ENCODE assay signal across 8 mouse cellular contexts in genomic region chr4:141069731-141070130, GRCm38 (mm10). TPM values are rescaled to one million over a fixed set of nuclear protein-coding genes. Genes with fewer than 3 reads are reported as not detected.
DNase-seq lines count a peak whose midpoint lies in the region; ATAC-seq and TF ChIP-seq lines count a peak whose summit lies in the region.

No protein-coding gene starts in this region.

- H3K9ac ChIP-seq in intestine, embryonic 14.5 days (ENCODE audit: low read length), result no peak overlapping the region
- no peak overlapping the region for H3K9ac ChIP-seq in intestine, embryonic 16.5 days (ENCODE audit: low read depth, low read length)
- H3K9ac ChIP-seq in heart, postnatal 0 days (replicated peaks; ENCODE audit: low read depth, low read length), result no peak overlapping the region
- peak overlapping the region; percentile 20; the same call in 1 of the 2 replicates for H3K9ac ChIP-seq in liver, embryonic 12.5 days
- peak overlapping the region; percentile 30; the same call in 1 of the 2 replicates for H3K9ac ChIP-seq in neural tube, embryonic 15.5 days (replicated peaks)

- no peaks in the 10 kb centered on the region for H3K4me1 ChIP-seq in intestine, embryonic 14.5 days (replicated peaks; ENCODE audit: control insufficient read depth, insufficient read depth, low read length)
- H3K4me1 ChIP-seq in intestine, embryonic 16.5 days (ENCODE audit: control insufficient read depth, insufficient read depth, low read length), result no peaks in the 10 kb centered on the region
- H3K4me1 ChIP-seq in heart, postnatal 0 days (ENCODE audit: control insufficient read depth, insufficient read depth), result peaks cover 34% of the 10 kb centered on the region
- peaks cover 66% of the 10 kb centered on the region for H3K4me1 ChIP-seq in liver, embryonic 12.5 days
- H3K4me1 ChIP-seq in neural tube, embryonic 15.5 days, result peaks cover 26% of the 10 kb centered on the region

- WGBS in intestine, embryonic 14.5 days, result 60% methylated on average over 4 of the region's 4 CpGs
- 68% methylated on average over 4 of the region's 4 CpGs for WGBS in intestine, embryonic 16.5 days
- 58% methylated on average over 4 of the region's 4 CpGs for WGBS in heart, postnatal 0 days
- WGBS in liver, embryonic 12.5 days (ENCODE audit: insufficient replicate concordance), result 49% methylated on average over 4 of the region's 4 CpGs
- WGBS in neural tube, embryonic 15.5 days, result 67% methylated on average over 4 of the region's 4 CpGs

- no peak for ATAC-seq in intestine, embryonic 14.5 days (replicated peaks; ENCODE audit: low FRiP score, low TSS enrichment, low read depth)
- ATAC-seq in intestine, embryonic 16.5 days, result no peak; the same call in 1 of the 2 replicates
- ATAC-seq in heart, postnatal 0 days (ENCODE audit: insufficient read depth, low read depth), result no peak; the same call in 1 of the 2 replicates
- ATAC-seq in liver, embryonic 12.5 days, result no peak
- ATAC-seq in neural tube, embryonic 15.5 days (ENCODE audit: low FRiP score), result no peak

- H3K4me3 ChIP-seq in intestine, embryonic 14.5 days (ENCODE audit: low read depth, low read length), result no peak overlapping the region
- no peak overlapping the region for H3K4me3 ChIP-seq in intestine, embryonic 16.5 days (ENCODE audit: low read length)
- no peak overlapping the region for H3K4me3 ChIP-seq in heart, postnatal 0 days (ENCODE audit: low read depth, low read length)
- no peak overlapping the region for H3K4me3 ChIP-seq in liver, embryonic 12.5 days
- H3K4me3 ChIP-seq in neural tube, embryonic 15.5 days (replicated peaks), result no peak overlapping the region

- H3K27ac ChIP-seq in intestine, embryonic 14.5 days (ENCODE audit: low read depth), result no peak overlapping the region
- H3K27ac ChIP-seq in intestine, embryonic 16.5 days (ENCODE audit: low read length), result no peak overlapping the region
- H3K27ac ChIP-seq in heart, postnatal 0 days (ENCODE audit: low read depth), result no peak overlapping the region
- H3K27ac ChIP-seq in liver, embryonic 12.5 days, result peak overlapping the region; percentile 82
- H3K27ac ChIP-seq in neural tube, embryonic 15.5 days (replicated peaks), result no peak overlapping the region

- DNase-seq in intestine, embryonic 14.5 days (ENCODE audit: low spot score), result peak; percentile 70
- peak; percentile 28 to 51 for DNase-seq in CD8-positive naive resting alpha-beta T cell, adult 2 months (ENCODE audit: low read depth in 2 of 2, low spot score in 2 of 2)
- DNase-seq in cerebellum, adult 8-10 months, result peak; percentile 65
- peak; percentile 66 for DNase-seq in heart, postnatal 0 days (ENCODE audit: low spot score)
- DNase-seq in ovary, adult 18-20 months (ENCODE audit: low spot score), result no peak

- H3K36me3 ChIP-seq in intestine, embryonic 14.5 days (ENCODE audit: control insufficient read depth, insufficient read depth, low read length), result peaks cover 89% of the 10 kb centered on the region
- peaks cover 27% of the 10 kb centered on the region for H3K36me3 ChIP-seq in intestine, embryonic 16.5 days (ENCODE audit: control insufficient read depth, insufficient read depth, low read length)
- peaks cover 69% of the 10 kb centered on the region for H3K36me3 ChIP-seq in heart, postnatal 0 days (replicated peaks; ENCODE audit: control insufficient read depth, insufficient read depth, low read length)
- H3K36me3 ChIP-seq in liver, embryonic 12.5 days, result peaks cover 99% of the 10 kb centered on the region
- H3K36me3 ChIP-seq in neural tube, embryonic 15.5 days, result peaks cover 81% of the 10 kb centered on the region

- H3K4me2 ChIP-seq in intestine, embryonic 14.5 days (ENCODE audit: low read length), result no peak overlapping the region
- no peak overlapping the region for H3K4me2 ChIP-seq in intestine, embryonic 16.5 days (ENCODE audit: low read depth, low read length)
- H3K4me2 ChIP-seq in heart, postnatal 0 days (ENCODE audit: low read depth, low read length), result no peak overlapping the region
- peak overlapping the region; percentile 51 for H3K4me2 ChIP-seq in liver, embryonic 12.5 days
- no peak overlapping the region for H3K4me2 ChIP-seq in neural tube, embryonic 15.5 days

- TF ChIP-seq CTCF in heart, postnatal 0 days (IDR thresholded peaks at IDR 0.05; ENCODE audit: low read depth), result peak; percentile 81

- no peaks in the 10 kb centered on the region for H3K9me3 ChIP-seq in intestine, embryonic 14.5 days (ENCODE audit: control insufficient read depth, low read length)
- no peaks in the 10 kb centered on the region for H3K9me3 ChIP-seq in intestine, embryonic 16.5 days (ENCODE audit: control insufficient read depth, low read length)
- no peaks in the 10 kb centered on the region for H3K9me3 ChIP-seq in heart, postnatal 0 days (replicated peaks; ENCODE audit: control insufficient read depth, low read length)
- no peaks in the 10 kb centered on the region for H3K9me3 ChIP-seq in liver, embryonic 12.5 days (replicated peaks)
- no peaks in the 10 kb centered on the region for H3K9me3 ChIP-seq in neural tube, embryonic 15.5 days (replicated peaks)

- TF ChIP-seq EP300 in heart, postnatal 0 days (IDR thresholded peaks at IDR 0.05; ENCODE audit: low read depth), result no peak

- H3K27me3 ChIP-seq in intestine, embryonic 14.5 days (replicated peaks; ENCODE audit: control insufficient read depth, insufficient read depth, low read length), result no peaks in the 10 kb centered on the region
- no peaks in the 10 kb centered on the region for H3K27me3 ChIP-seq in intestine, embryonic 16.5 days (replicated peaks; ENCODE audit: control insufficient read depth, insufficient read depth, low read length)
- no peaks in the 10 kb centered on the region for H3K27me3 ChIP-seq in heart, postnatal 0 days (ENCODE audit: control insufficient read depth, insufficient read depth, low read length)
- H3K27me3 ChIP-seq in liver, embryonic 12.5 days (replicated peaks), result no peaks in the 10 kb centered on the region
- H3K27me3 ChIP-seq in neural tube, embryonic 15.5 days (replicated peaks), result no peaks in the 10 kb centered on the region

RNA-seq across cellular contexts. Expression of gene Necap2, which starts 8.4 kb away (rescaled TPM):
- polyA plus RNA-seq in intestine, embryonic 14.5 days (2014; fragmentation: Nextera tagmentation; extraction: Ambion mirVana), result 59.7 and 60.0 TPM in 2 replicates
- 79.6 and 82.0 TPM in 2 replicates for polyA plus RNA-seq in intestine, embryonic 16.5 days (2015; fragmentation: Nextera tagmentation; extraction: Ambion mirVana)
- 30.2 and 47.1 TPM in 2 replicates for total RNA-seq in heart, postnatal 0 days (2014; rRNA removed; ENCODE audit: low replicate concordance)
- 31.8 and 33.8 TPM in 2 replicates for polyA plus RNA-seq in heart, postnatal 0 days (2015; fragmentation: Nextera tagmentation; extraction: Ambion mirVana)
- polyA plus RNA-seq in liver, embryonic 12.5 days (2016; fragmentation: Nextera tagmentation; extraction: Ambion mirVana), result 136 and 143 TPM in 2 replicates
- polyA plus RNA-seq in neural tube, embryonic 15.5 days (2015; fragmentation: Nextera tagmentation; extraction: Ambion mirVana), result 56.8 and 59.8 TPM in 2 replicates

RNA-seq across cellular contexts. Expression of gene Crocc, which starts 9.4 kb away (rescaled TPM):
- polyA plus RNA-seq in intestine, embryonic 14.5 days (2014; fragmentation: Nextera tagmentation; extraction: Ambion mirVana), result 6.6 TPM in 2 replicates
- polyA plus RNA-seq in intestine, embryonic 16.5 days (2015; fragmentation: Nextera tagmentation; extraction: Ambion mirVana), result 2.2 and 3.5 TPM in 2 replicates
- total RNA-seq in heart, postnatal 0 days (2014; rRNA removed; ENCODE audit: low replicate concordance), result 4.6 and 4.9 TPM in 2 replicates
- 1.8 and 2.1 TPM in 2 replicates for polyA plus RNA-seq in heart, postnatal 0 days (2015; fragmentation: Nextera tagmentation; extraction: Ambion mirVana)
- polyA plus RNA-seq in liver, embryonic 12.5 days (2016; fragmentation: Nextera tagmentation; extraction: Ambion mirVana), result 1.8 and 2.0 TPM in 2 replicates
- polyA plus RNA-seq in neural tube, embryonic 15.5 days (2015; fragmentation: Nextera tagmentation; extraction: Ambion mirVana), result 4.5 and 4.9 TPM in 2 replicates

RNA-seq across cellular contexts. Expression of gene Spata21, which starts 18.4 kb away (rescaled TPM):
- polyA plus RNA-seq in intestine, embryonic 14.5 days (2014; fragmentation: Nextera tagmentation; extraction: Ambion mirVana), result 0.20 and 0.31 TPM in 2 replicates
- polyA plus RNA-seq in intestine, embryonic 16.5 days (2015; fragmentation: Nextera tagmentation; extraction: Ambion mirVana), result 0.22 TPM in 1 of 2 replicates, not detected in the other
- total RNA-seq in heart, postnatal 0 days (2014; rRNA removed; ENCODE audit: low replicate concordance), result not detected in 2 replicates
- 0.04 TPM in 1 of 2 replicates, not detected in the other for polyA plus RNA-seq in heart, postnatal 0 days (2015; fragmentation: Nextera tagmentation; extraction: Ambion mirVana)
- 0.05 TPM in 1 of 2 replicates, not detected in the other for polyA plus RNA-seq in liver, embryonic 12.5 days (2016; fragmentation: Nextera tagmentation; extraction: Ambion mirVana)
- polyA plus RNA-seq in neural tube, embryonic 15.5 days (2015; fragmentation: Nextera tagmentation; extraction: Ambion mirVana), result 0.51 and 0.55 TPM in 2 replicates

RNA-seq across cellular contexts. Expression of gene Mfap2, which starts 59.5 kb away (rescaled TPM):
- polyA plus RNA-seq in intestine, embryonic 14.5 days (2014; fragmentation: Nextera tagmentation; extraction: Ambion mirVana), result 489 and 509 TPM in 2 replicates
- 312 and 334 TPM in 2 replicates for polyA plus RNA-seq in intestine, embryonic 16.5 days (2015; fragmentation: Nextera tagmentation; extraction: Ambion mirVana)
- 45.0 and 47.8 TPM in 2 replicates for total RNA-seq in heart, postnatal 0 days (2014; rRNA removed; ENCODE audit: low replicate concordance)
- polyA plus RNA-seq in heart, postnatal 0 days (2015; fragmentation: Nextera tagmentation; extraction: Ambion mirVana), result 114 and 129 TPM in 2 replicates
- 40.7 and 46.7 TPM in 2 replicates for polyA plus RNA-seq in liver, embryonic 12.5 days (2016; fragmentation: Nextera tagmentation; extraction: Ambion mirVana)
- 210 and 222 TPM in 2 replicates for polyA plus RNA-seq in neural tube, embryonic 15.5 days (2015; fragmentation: Nextera tagmentation; extraction: Ambion mirVana)

Comparison
In these comparisons a context has a peak if more than half of its experiments do, and no peak if none do; other contexts are left out.
1. H3K9ac ChIP-seq: peak in liver, embryonic 12.5 days (single experiment) and neural tube, embryonic 15.5 days (single experiment); none in intestine, embryonic 14.5 days (single experiment), intestine, embryonic 16.5 days (single experiment) and heart, postnatal 0 days (single experiment).